Mouse (Mus musculus) midbrain, embryonic 14.5 days (tissue): ENCODE data around the gene Dlgap1. TPM values are rescaled to one million over a fixed set of nuclear protein-coding genes. Genes with fewer than 3 reads are reported as not detected.

ENCODE experiments used
- ATAC-seq: fragments of 200-750 bp; cut with Nextera tagmentation; 2 replicates; pipeline ENCODE4 v1.8.0; 2017; ENCODE audit warnings: moderate number of reproducible peaks, moderate library complexity; ENCODE audit not compliant: low FRiP score, low TSS enrichment
- DNase-seq: peaks from one replicate; pipeline ENCODE4 v3.0.0-alpha.2; 2015
- H3K27ac ChIP-seq: fragments of 300-500 bp; sonication (generic); replicated peaks from 2 replicates; pipeline ENCODE4 v1.5.1; 2014; ENCODE audit warnings: mild to moderate bottlenecking, low read depth, low read length, moderate library complexity
- H3K27me3 ChIP-seq: fragments of 300-500 bp; sonication (generic); 2 replicates; pipeline ENCODE4 v1.6.1; 2014; ENCODE audit warnings: low read length, control low read depth, mixed read lengths; ENCODE audit not compliant: control insufficient read depth, insufficient read depth
- H3K36me3 ChIP-seq: fragments of 300-500 bp; sonication (generic); 2 replicates; pipeline ENCODE4 v1.6.1; 2014; ENCODE audit warnings: low read length, control low read depth; ENCODE audit not compliant: control insufficient read depth, insufficient read depth
- H3K4me1 ChIP-seq: fragments of 300-500 bp; sonication (generic); 2 replicates; pipeline ENCODE4 v1.6.1; 2014; ENCODE audit warnings: mild to moderate bottlenecking, antibody characterized with exemption, low read length, control low read depth; ENCODE audit not compliant: control insufficient read depth, insufficient read depth
- H3K4me2 ChIP-seq: fragments of 300-500 bp; sonication (generic); 2 replicates; pipeline ENCODE4 v1.6.1; 2014; ENCODE audit warnings: mild to moderate bottlenecking, low read length, moderate library complexity
- H3K4me3 ChIP-seq: fragments of 300-500 bp; sonication (generic); replicated peaks from 2 replicates; pipeline ENCODE4 v1.5.1; 2014; ENCODE audit warnings: low read depth, low read length
- H3K9ac ChIP-seq: fragments of 300-500 bp; sonication (generic); replicated peaks from 2 replicates; pipeline ENCODE4 v1.6.1; 2014; ENCODE audit warnings: mild to moderate bottlenecking, low read length, moderate library complexity
- H3K9me3 ChIP-seq: fragments of 300-500 bp; sonication (generic); 2 replicates; pipeline ENCODE4 v1.6.1; 2016; ENCODE audit warnings: low read length, control low read depth, mixed read lengths; ENCODE audit not compliant: control insufficient read depth
- WGBS: fragments of 180-500 bp; shearing (Covaris S2); extraction: QIAGEN DNeasy Blood & Tissue Kit; methylation state at CpG from one replicate; pipeline ENCODE4 v1.1.7; 2014; 5-methylcytosine and 5-hydroxymethylcytosine counted together
- polyA plus RNA-seq: library from polyadenylated mRNA; unstranded; fragments of >200 nt; fragmentation: Nextera tagmentation; extraction: Ambion mirVana; gene quantifications from 2 replicates; pipeline ENCODE4 v1.2.1, GENCODE M21; 2014

The Dlgap1 gene
- polyA plus RNA-seq, 1 experiment from 2014 or later = 15.7 TPM

- Histone ChIP-seq H3K4me2 (no peak overlapping the region), H3K4me3 (no peak overlapping the region), H3K36me3 (no peaks in the 10 kb centered on the region), H3K9me3 (no peaks in the 10 kb centered on the region), H3K4me1 (peaks cover 17% of the 10 kb centered on the region), H3K9ac (no peak overlapping the region), H3K27me3 (no peaks in the 10 kb centered on the region), H3K27ac (no peak overlapping the region; the same call in 1 of the 2 replicates)
- WGBS = 52% methylated on average over 6 of the region's 6 CpGs
- DNase-seq (no peak), ATAC-seq (no peak)
These were observed 621.6 kb downstream of the Dlgap1 start for GRCm38 (mm10) chr17:70590506-70590905.

GRCm38 (mm10) chr17:70594277-70594676 is 625.4 kb downstream of the Dlgap1 start:
- ATAC-seq (no peak), DNase-seq (no peak)
- no peak overlapping the region for H3K4me2 ChIP-seq
- H3K27me3 ChIP-seq = no peaks in the 10 kb centered on the region
- no peak overlapping the region for H3K9ac ChIP-seq
- peaks cover 10% of the 10 kb centered on the region for H3K4me1 ChIP-seq
- no peaks in the 10 kb centered on the region for H3K9me3 ChIP-seq
- no peak overlapping the region for H3K4me3 ChIP-seq
- no peaks in the 10 kb centered on the region for H3K36me3 ChIP-seq
- WGBS = 75% methylated on average over 1 of the region's 1 CpGs
- H3K27ac ChIP-seq = no peak overlapping the region

- Histone ChIP-seq H3K4me3 (no peak overlapping the region), H3K9me3 (no peaks in the 10 kb centered on the region), H3K9ac (no peak overlapping the region), H3K4me1 (no peaks in the 10 kb centered on the region), H3K27me3 (no peaks in the 10 kb centered on the region), H3K36me3 (no peaks in the 10 kb centered on the region), H3K4me2 (no peak overlapping the region), H3K27ac (no peak overlapping the region)
- no peak for DNase-seq
- no peak for ATAC-seq
- WGBS = 94% methylated on average over 2 of the region's 2 CpGs
These were observed 627.5 kb downstream of the Dlgap1 start for GRCm38 (mm10) chr17:70596326-70596725.

GRCm38 (mm10) chr17:70600462-70600861 is 631.6 kb downstream of the Dlgap1 start:
- H3K36me3 ChIP-seq = no peaks in the 10 kb centered on the region
- H3K27ac ChIP-seq = no peak overlapping the region
- no peaks in the 10 kb centered on the region for H3K9me3 ChIP-seq
- 77% methylated on average over 6 of the region's 6 CpGs for WGBS
- H3K27me3 ChIP-seq = no peaks in the 10 kb centered on the region
- H3K4me3 ChIP-seq = no peak overlapping the region
- no peak for DNase-seq
- H3K4me1 ChIP-seq = no peaks in the 10 kb centered on the region
- H3K9ac ChIP-seq = no peak overlapping the region
- ATAC-seq = no peak
- H3K4me2 ChIP-seq = no peak overlapping the region

GRCm38 (mm10) chr17:70602051-70602450 is 633.2 kb downstream of the Dlgap1 start:
- 91% methylated on average over 7 of the region's 7 CpGs for WGBS
- Histone ChIP-seq H3K4me3 (no peak overlapping the region), H3K4me1 (no peaks in the 10 kb centered on the region), H3K27me3 (no peaks in the 10 kb centered on the region), H3K36me3 (no peaks in the 10 kb centered on the region), H3K9ac (no peak overlapping the region), H3K27ac (no peak overlapping the region), H3K4me2 (no peak overlapping the region), H3K9me3 (no peaks in the 10 kb centered on the region)
- no peak for DNase-seq
- no peak for ATAC-seq

- H3K27me3 ChIP-seq = no peaks in the 10 kb centered on the region
- no peaks in the 10 kb centered on the region for H3K9me3 ChIP-seq
- no peak overlapping the region for H3K27ac ChIP-seq
- H3K9ac ChIP-seq = no peak overlapping the region
- H3K36me3 ChIP-seq = no peaks in the 10 kb centered on the region
- ATAC-seq (no peak), DNase-seq (no peak)
- no peaks in the 10 kb centered on the region for H3K4me1 ChIP-seq
- 79% methylated on average over 5 of the region's 5 CpGs for WGBS
- no peak overlapping the region for H3K4me3 ChIP-seq
- H3K4me2 ChIP-seq = no peak overlapping the region
These were observed 636.8 kb downstream of the Dlgap1 start for GRCm38 (mm10) chr17:70605659-70606058.

- H3K27me3 ChIP-seq = no peaks in the 10 kb centered on the region
- ATAC-seq (no peak), DNase-seq (no peak)
- H3K27ac ChIP-seq = no peak overlapping the region
- WGBS = 74% methylated on average over 6 of the region's 6 CpGs
- H3K4me2 ChIP-seq = no peak overlapping the region
- H3K4me1 ChIP-seq = no peaks in the 10 kb centered on the region
- no peak overlapping the region for H3K9ac ChIP-seq
- H3K9me3 ChIP-seq = no peaks in the 10 kb centered on the region
- H3K36me3 ChIP-seq = no peaks in the 10 kb centered on the region
- no peak overlapping the region for H3K4me3 ChIP-seq
These were observed 643.3 kb downstream of the Dlgap1 start for GRCm38 (mm10) chr17:70612171-70612570.

- Histone ChIP-seq H3K9ac (no peak overlapping the region), H3K36me3 (no peaks in the 10 kb centered on the region), H3K4me1 (no peaks in the 10 kb centered on the region), H3K4me3 (no peak overlapping the region), H3K9me3 (no peaks in the 10 kb centered on the region), H3K27me3 (no peaks in the 10 kb centered on the region), H3K27ac (no peak overlapping the region), H3K4me2 (no peak overlapping the region)
- WGBS = 88% methylated on average over 7 of the region's 7 CpGs
- ATAC-seq = no peak
- no peak for DNase-seq
These were observed 645.0 kb downstream of the Dlgap1 start for GRCm38 (mm10) chr17:70613897-70614296.

- Histone ChIP-seq H3K4me3 (no peak overlapping the region), H3K9me3 (no peaks in the 10 kb centered on the region), H3K27ac (no peak overlapping the region), H3K36me3 (no peaks in the 10 kb centered on the region), H3K4me2 (no peak overlapping the region), H3K4me1 (no peaks in the 10 kb centered on the region), H3K27me3 (no peaks in the 10 kb centered on the region), H3K9ac (no peak overlapping the region)
- no peak for ATAC-seq
- DNase-seq = no peak
- 79% methylated on average over 5 of the region's 5 CpGs for WGBS
These were observed 645.7 kb downstream of the Dlgap1 start for GRCm38 (mm10) chr17:70614407-70615060.
